Mouse (Mus musculus) forebrain, postnatal 0 days (tissue): Measurements from ENCODE around the gene Runx1. TPM values are rescaled to one million over a fixed set of nuclear protein-coding genes. Genes with fewer than 3 reads are reported as not detected.

Source experiments
- ATAC-seq: fragments of 200-750 bp; cut with Nextera tagmentation; 2 replicates; pipeline ENCODE4 v1.8.0; 2017; ENCODE audit warnings: mild to moderate bottlenecking, moderate library complexity
- DNase-seq: peaks from one replicate; pipeline ENCODE4 v3.0.0-alpha.2; 2015
- H3K27ac ChIP-seq: fragments of 300-500 bp; sonication (generic); 2 replicates; pipeline ENCODE4 v1.5.1; 2014; ENCODE audit warnings: low read depth, mild to moderate bottlenecking, antibody characterized with exemption, low read length, moderate library complexity, mixed read lengths
- H3K27me3 ChIP-seq: fragments of 300-500 bp; sonication (generic); 2 replicates; pipeline ENCODE4 v1.6.1; 2014; ENCODE audit warnings: mild to moderate bottlenecking, low read length, mixed read lengths; ENCODE audit not compliant: insufficient read depth
- H3K36me3 ChIP-seq: fragments of 300-500 bp; sonication (generic); 2 replicates; pipeline ENCODE4 v1.6.1; 2014; ENCODE audit warnings: mild to moderate bottlenecking, moderate library complexity; ENCODE audit not compliant: insufficient read depth
- H3K4me1 ChIP-seq: fragments of 300-500 bp; sonication (generic); 2 replicates; pipeline ENCODE4 v1.6.1; 2014; ENCODE audit warnings: antibody characterized with exemption; ENCODE audit not compliant: insufficient read depth
- H3K4me2 ChIP-seq: fragments of 300-500 bp; sonication (generic); 2 replicates; pipeline ENCODE4 v1.6.1; 2014; ENCODE audit warnings: low read depth, mild to moderate bottlenecking, moderate library complexity
- H3K4me3 ChIP-seq: fragments of 300-500 bp; sonication (generic); 2 replicates; pipeline ENCODE4 v1.5.1; 2014; ENCODE audit warnings: low read depth, low read length, mixed read lengths
- H3K9ac ChIP-seq: fragments of 300-500 bp; sonication (generic); 2 replicates; pipeline ENCODE4 v1.6.1; 2014; ENCODE audit warnings: mild to moderate bottlenecking
- H3K9me3 ChIP-seq: fragments of 300-500 bp; sonication (generic); 2 replicates; pipeline ENCODE4 v1.6.1; 2016; ENCODE audit warnings: low read length
- CTCF ChIP-seq: sonication (generic); IDR thresholded peaks from 2 replicates; pipeline ENCODE4 v1.5.1; 2016; ENCODE audit warnings: antibody characterized with exemption, control low read depth, low read depth
- WGBS: fragments of 180-500 bp; shearing (Covaris S2); extraction: QIAGEN DNeasy Blood & Tissue Kit; methylation state at CpG from one replicate; pipeline ENCODE4 v1.1.7; 2014; 5-methylcytosine and 5-hydroxymethylcytosine counted together
- polyA plus RNA-seq: library from polyadenylated mRNA; unstranded; fragments of >200 nt; fragmentation: Nextera tagmentation; extraction: Ambion mirVana; gene quantifications from 2 replicates; pipeline ENCODE4 v1.2.1, GENCODE M21; 2015
- total RNA-seq: library from RNA; depleted of rRNA; stranded (reverse); fragments of >200 nt; gene quantifications from 2 replicates; pipeline ENCODE4 v1.2.3, GENCODE M21; 2014

Gene Runx1
- total and polyA plus RNA-seq, 2 experiments from 2014 or later, result 0.46 to 1.2 TPM

GRCm38 (mm10) chr16:92794197-92794596 lies 31.8 kb downstream of the Runx1 start:
- Histone ChIP-seq H3K4me1 (no peaks in the 10 kb centered on the region), H3K4me3 (no peak overlapping the region), H3K9me3 (no peaks in the 10 kb centered on the region), H3K27ac (no peak overlapping the region), H3K9ac (no peak overlapping the region), H3K4me2 (no peak overlapping the region), H3K27me3 (no peaks in the 10 kb centered on the region), H3K36me3 (no peaks in the 10 kb centered on the region)
- no peak for TF ChIP-seq CTCF
- DNase-seq (no peak), ATAC-seq (no peak)
- 32% methylated on average over 6 of the region's 6 CpGs for WGBS

- no peak for TF ChIP-seq CTCF
- no peaks in the 10 kb centered on the region for H3K36me3 ChIP-seq
- ATAC-seq (no peak), DNase-seq (no peak)
- no peak overlapping the region for H3K4me3 ChIP-seq
- H3K27ac ChIP-seq, result no peak overlapping the region
- H3K9ac ChIP-seq, result no peak overlapping the region
- no peaks in the 10 kb centered on the region for H3K9me3 ChIP-seq
- H3K27me3 ChIP-seq, result no peaks in the 10 kb centered on the region
- no peaks in the 10 kb centered on the region for H3K4me1 ChIP-seq
- 69% methylated on average over 8 of the region's 8 CpGs for WGBS
- H3K4me2 ChIP-seq, result no peak overlapping the region
These were observed 32.2 kb downstream of the Runx1 start for GRCm38 (mm10) chr16:92793741-92794140.

- TF ChIP-seq CTCF, result no peak
- Histone ChIP-seq H3K4me1 (no peaks in the 10 kb centered on the region), H3K27ac (no peak overlapping the region), H3K9ac (no peak overlapping the region), H3K4me3 (no peak overlapping the region), H3K4me2 (no peak overlapping the region), H3K27me3 (no peaks in the 10 kb centered on the region), H3K9me3 (no peaks in the 10 kb centered on the region), H3K36me3 (no peaks in the 10 kb centered on the region)
- ATAC-seq (no peak), DNase-seq (no peak)
- 97% methylated on average over 4 of the region's 4 CpGs for WGBS
These were observed 33.0 kb downstream of the Runx1 start for GRCm38 (mm10) chr16:92792905-92793304.

- WGBS, result 83% methylated on average over 6 of the region's 6 CpGs
- no peaks in the 10 kb centered on the region for H3K9me3 ChIP-seq
- no peaks in the 10 kb centered on the region for H3K36me3 ChIP-seq
- no peak overlapping the region for H3K27ac ChIP-seq
- no peak overlapping the region for H3K4me3 ChIP-seq
- ATAC-seq (no peak), DNase-seq (no peak)
- no peaks in the 10 kb centered on the region for H3K4me1 ChIP-seq
- no peak overlapping the region for H3K4me2 ChIP-seq
- no peak for TF ChIP-seq CTCF
- no peaks in the 10 kb centered on the region for H3K27me3 ChIP-seq
- no peak overlapping the region for H3K9ac ChIP-seq
These were observed 35.3 kb downstream of the Runx1 start for GRCm38 (mm10) chr16:92790601-92791000.

GRCm38 (mm10) chr16:92789840-92790239 lies 36.1 kb downstream of the Runx1 start:
- H3K9me3 ChIP-seq, result no peaks in the 10 kb centered on the region
- H3K27ac ChIP-seq, result no peak overlapping the region
- H3K36me3 ChIP-seq, result no peaks in the 10 kb centered on the region
- no peaks in the 10 kb centered on the region for H3K27me3 ChIP-seq
- WGBS, result 92% methylated on average over 4 of the region's 4 CpGs
- H3K4me3 ChIP-seq, result no peak overlapping the region
- ATAC-seq (no peak), DNase-seq (no peak)
- no peak for TF ChIP-seq CTCF
- no peaks in the 10 kb centered on the region for H3K4me1 ChIP-seq
- no peak overlapping the region for H3K9ac ChIP-seq
- H3K4me2 ChIP-seq, result no peak overlapping the region

- Histone ChIP-seq H3K27me3 (no peaks in the 10 kb centered on the region), H3K27ac (no peak overlapping the region), H3K4me1 (no peaks in the 10 kb centered on the region), H3K36me3 (no peaks in the 10 kb centered on the region), H3K9me3 (no peaks in the 10 kb centered on the region), H3K4me2 (no peak overlapping the region), H3K9ac (no peak overlapping the region), H3K4me3 (no peak overlapping the region)
- DNase-seq (no peak), ATAC-seq (no peak; the same call in 1 of the 2 replicates)
- TF ChIP-seq CTCF, result no peak
- 60% methylated on average over 11 of the region's 11 CpGs for WGBS
These were observed 37.5 kb downstream of the Runx1 start for GRCm38 (mm10) chr16:92788446-92788845.

- Histone ChIP-seq H3K9me3 (no peaks in the 10 kb centered on the region), H3K4me1 (no peaks in the 10 kb centered on the region), H3K36me3 (no peaks in the 10 kb centered on the region), H3K27me3 (no peaks in the 10 kb centered on the region), H3K4me2 (no peak overlapping the region), H3K27ac (no peak overlapping the region), H3K9ac (no peak overlapping the region), H3K4me3 (no peak overlapping the region)
- ATAC-seq (no peak), DNase-seq (no peak)
- WGBS, result 70% methylated on average over 5 of the region's 5 CpGs
- no peak for TF ChIP-seq CTCF
These were observed 39.0 kb downstream of the Runx1 start for GRCm38 (mm10) chr16:92786883-92787321.

GRCm38 (mm10) chr16:92786276-92786882 lies 39.6 kb downstream of the Runx1 start:
- ATAC-seq (no peak), DNase-seq (no peak)
- no peaks in the 10 kb centered on the region for H3K9me3 ChIP-seq
- H3K4me2 ChIP-seq, result no peak overlapping the region
- no peaks in the 10 kb centered on the region for H3K4me1 ChIP-seq
- no peak overlapping the region for H3K27ac ChIP-seq
- no peak for TF ChIP-seq CTCF
- no peak overlapping the region for H3K9ac ChIP-seq
- H3K4me3 ChIP-seq, result no peak overlapping the region
- H3K27me3 ChIP-seq, result no peaks in the 10 kb centered on the region
- no peaks in the 10 kb centered on the region for H3K36me3 ChIP-seq
- WGBS, result 77% methylated on average over 6 of the region's 6 CpGs
